Mouse (Mus musculus): Measurements from ENCODE around the gene Arhgap10.

- TF ChIP-seq POLR2A (IDR thresholded peaks at IDR 0.05; ENCODE audit: low read depth, low read length) (no peak), EP300 (IDR thresholded peaks at IDR 0.05; ENCODE audit: low read length) (no peak), CTCF (conservative IDR thresholded peaks at IDR 0.05 in 1 of 2, IDR thresholded peaks at IDR 0.05 in 1 of 2; ENCODE audit: low read depth in 2 of 2, low read length in 2 of 2) (no peak), ZC3H11A (IDR thresholded peaks at IDR 0.05; ENCODE audit: low read depth, low read length) (no peak), MAX (IDR thresholded peaks at IDR 0.05; ENCODE audit: low read length) (no peak), CHD1 (IDR thresholded peaks at IDR 0.05; ENCODE audit: low read depth, low read length) (no peak), SMC3 (IDR thresholded peaks at IDR 0.05; ENCODE audit: low read depth, low read length) (no peak), MEF2A (IDR thresholded peaks at IDR 0.05; ENCODE audit: borderline replicate concordance, low read depth, low read length) (no peak), USF2 (conservative IDR thresholded peaks at IDR 0.05; ENCODE audit: low read depth, low read length) (no peak), E2F4 (IDR thresholded peaks at IDR 0.05; ENCODE audit: insufficient replicate concordance, low read depth, low read length) (no peak), ETS1 (conservative IDR thresholded peaks at IDR 0.05; ENCODE audit: low read depth, low read length) (no peak), TBP (conservative IDR thresholded peaks at IDR 0.05; ENCODE audit: low read depth, low read length) (no peak), NRF1 (IDR thresholded peaks at IDR 0.05; ENCODE audit: low read depth, low read length) (no peak), ELF1 (IDR thresholded peaks at IDR 0.05; ENCODE audit: low read depth, low read length) (no peak)
Observed at GRCm38 (mm10) chr8:77276827-77277226, 240.9 kb downstream of the Arhgap10 start.

Measured in CH12.LX (cell line).